Mouse (Mus musculus): Measurements from ENCODE around the gene Yipf4.

Yipf4 gene

DNA sequence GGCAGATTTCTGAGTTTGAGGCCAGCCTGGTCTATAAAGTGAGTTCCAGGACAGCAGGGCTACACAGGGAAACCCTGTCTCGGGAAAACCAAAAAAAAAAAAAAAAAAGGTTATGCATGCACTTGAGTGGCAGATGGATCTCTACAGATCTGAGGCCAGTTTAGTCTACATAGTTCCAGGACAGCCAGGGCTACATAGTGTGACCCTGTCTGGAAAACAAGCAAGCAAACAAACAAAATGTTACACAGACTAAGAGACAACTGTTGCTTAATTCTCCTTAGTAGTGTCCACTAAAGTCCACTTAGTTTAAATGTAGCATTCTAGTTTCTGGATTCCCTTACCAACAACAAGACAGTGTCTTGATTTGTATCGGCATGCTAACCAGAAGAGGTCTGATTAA lies 36.8 kb downstream of the Yipf4 start:
- no peak for DNase-seq (ENCODE audit: low spot score)

DNA sequence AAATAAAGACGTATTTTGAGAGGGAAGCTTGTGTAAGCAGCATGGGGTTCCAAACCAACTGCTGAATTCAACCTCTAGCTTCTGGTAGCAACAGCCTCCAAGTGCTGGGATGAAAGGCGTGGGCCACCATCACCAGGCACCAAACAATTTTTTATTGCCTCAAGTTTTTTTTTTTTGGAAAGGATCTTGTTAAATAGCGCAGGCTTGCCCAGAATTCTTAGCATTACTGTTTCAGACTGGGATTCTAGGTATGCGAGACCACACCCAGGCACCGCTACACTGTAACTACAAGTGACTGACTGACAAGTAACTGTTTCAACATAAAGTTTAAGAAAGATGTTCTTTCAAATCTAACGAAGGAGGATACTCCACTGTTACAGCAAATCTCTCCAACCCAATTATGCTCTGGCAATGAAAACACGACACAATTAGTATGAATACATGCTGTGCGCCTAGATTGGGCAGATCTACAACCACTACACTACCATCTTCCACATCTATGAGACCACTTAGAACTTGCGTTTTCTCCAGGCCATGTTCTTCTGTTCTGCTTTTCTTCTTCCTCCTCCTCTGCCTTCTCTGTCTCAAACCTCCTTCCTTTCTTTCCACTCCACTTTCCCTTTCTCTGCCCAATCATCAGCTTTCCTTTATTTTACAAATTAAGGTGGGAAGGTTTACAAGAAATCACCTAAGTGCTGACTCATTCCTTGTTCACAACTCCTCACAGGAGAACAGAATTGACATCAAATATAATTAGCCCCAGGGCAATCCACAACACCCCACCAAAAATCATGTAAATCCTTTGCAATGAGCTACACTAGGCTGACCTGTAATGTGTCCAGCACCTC lies 37.7 kb downstream of the Yipf4 start:
- DNase-seq (ENCODE audit: low spot score) = no peak

DNA sequence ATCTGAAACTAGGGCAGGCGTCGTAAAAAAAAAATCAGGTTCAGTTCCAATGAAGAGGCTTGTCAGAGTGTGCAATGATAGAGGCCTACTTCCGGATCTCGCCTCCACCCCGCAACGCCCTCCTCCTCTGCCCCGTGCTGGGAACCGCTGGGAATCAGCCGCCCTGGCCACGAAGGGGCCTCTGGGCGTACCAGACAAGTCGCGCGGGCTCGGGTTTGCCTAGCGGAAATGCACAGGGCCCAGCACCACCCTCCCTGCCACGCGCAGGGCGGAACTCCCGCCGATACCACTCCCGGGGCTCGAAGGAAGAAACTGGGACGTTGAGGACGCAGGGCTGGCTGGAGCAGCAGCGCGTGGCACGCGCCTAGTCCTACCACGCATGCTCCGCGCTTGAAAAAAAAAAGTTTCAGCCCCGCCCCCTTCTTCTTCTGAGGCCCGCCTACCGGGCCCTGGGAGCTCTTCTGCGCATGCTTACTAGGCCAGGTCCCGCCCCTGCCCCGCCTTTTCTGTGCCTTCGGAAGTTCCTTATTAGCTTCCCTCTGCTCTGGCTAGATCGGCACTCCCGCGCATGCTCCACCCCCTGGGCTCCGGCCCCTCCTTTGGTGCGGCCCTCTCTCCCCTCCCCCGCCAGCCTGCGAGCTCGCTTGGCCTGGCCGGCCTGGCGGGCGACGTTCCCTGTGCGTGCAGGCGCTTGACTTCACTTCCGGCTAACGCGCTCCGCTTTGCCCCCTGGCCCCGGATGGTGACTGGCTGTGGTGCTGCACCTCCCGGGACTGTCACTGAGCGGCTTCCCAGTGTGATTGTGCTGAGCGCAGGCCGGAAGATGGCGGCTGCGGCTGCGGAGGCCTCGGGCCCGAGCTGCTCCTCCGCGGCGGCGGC lies 38.7 kb downstream of the Yipf4 start, which contains the start of gene Birc6:
Gene Birc6 (plus strand): TSS at position 567 of the 879 bp plus-strand sequence.
- DNase-seq (ENCODE audit: low spot score) = peak; percentile 99

DNA sequence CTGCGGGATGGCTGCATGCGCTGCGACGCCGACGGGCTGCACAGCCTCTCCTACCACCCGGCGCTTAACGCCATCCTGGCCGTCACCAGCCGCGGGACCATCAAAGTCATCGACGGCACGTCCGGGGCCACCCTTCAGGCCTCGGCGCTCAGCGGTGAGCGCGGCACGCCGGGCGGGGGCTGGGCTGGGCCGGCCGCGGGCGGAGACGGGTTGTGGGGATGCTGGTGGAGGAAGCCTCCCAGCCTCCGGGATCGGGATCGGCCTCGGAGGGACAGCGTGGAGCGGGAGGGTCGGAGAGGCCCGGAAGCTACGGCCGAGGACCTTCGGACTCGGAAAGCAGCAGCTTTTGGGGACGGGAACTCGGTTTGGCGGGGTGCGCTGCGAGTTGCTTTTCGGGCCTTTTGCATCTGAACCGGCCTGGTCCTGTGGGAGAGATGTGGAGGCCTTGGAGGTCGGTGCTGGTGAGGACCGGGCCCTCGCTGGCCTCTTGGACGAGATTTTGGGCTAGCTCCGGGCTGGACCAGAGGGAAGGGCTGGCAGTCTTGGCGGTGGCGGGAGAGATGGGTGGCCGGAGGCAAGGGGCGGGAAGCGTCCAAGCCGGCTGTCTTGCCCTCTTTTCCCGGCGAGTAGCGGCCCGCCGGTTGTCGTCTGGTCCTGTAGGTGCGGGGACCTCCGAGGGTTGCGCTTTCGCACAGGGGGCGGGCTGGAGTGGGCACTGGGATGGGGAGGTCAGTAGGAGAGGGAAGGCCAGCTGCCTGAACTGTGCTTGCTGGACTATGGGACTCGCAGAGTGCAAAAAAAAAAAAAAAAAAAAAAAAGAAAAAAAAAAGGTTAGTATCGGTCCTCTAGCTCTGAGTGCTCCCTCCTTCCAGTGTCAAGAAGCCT lies 39.6 kb downstream of the Yipf4 start:
- DNase-seq (ENCODE audit: low spot score) = peak; percentile 66

DNA sequence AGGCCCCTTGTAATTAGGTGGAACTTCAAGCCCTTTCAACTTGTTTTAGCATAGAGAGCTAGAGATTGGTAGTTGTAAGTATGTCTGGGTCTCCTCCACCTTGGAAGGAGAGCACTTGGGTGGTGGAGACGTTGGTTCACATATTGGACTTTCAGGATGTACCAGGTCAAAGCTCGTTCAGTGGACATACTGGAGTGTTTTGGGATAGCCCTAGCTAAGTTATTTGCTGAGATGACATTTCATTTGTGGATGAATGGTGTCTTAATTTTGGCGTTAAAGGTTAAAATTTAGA lies 40.2 kb downstream of the Yipf4 start:
- no peak for DNase-seq (ENCODE audit: low spot score)

DNA sequence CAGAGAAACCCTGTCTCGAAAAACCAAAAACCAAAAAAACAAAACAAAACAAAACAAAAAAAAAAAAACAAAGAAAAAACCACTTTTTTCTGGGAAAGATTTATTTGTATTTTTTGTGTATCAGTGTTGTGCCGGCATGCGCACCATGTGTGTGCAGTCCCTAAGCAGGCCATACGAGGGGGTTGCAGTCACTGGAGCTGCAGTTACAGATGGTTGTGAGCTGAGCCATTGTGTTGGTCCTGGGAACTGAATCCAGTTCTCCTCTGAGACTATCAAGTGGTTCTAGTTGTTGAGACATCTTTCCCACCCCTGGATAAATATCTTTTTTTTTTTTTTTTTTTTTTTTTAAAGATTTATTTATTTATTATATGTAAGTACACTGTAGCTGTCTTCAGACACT lies 45.7 kb downstream of the Yipf4 start:
- no peak for DNase-seq (ENCODE audit: low spot score)

DNA sequence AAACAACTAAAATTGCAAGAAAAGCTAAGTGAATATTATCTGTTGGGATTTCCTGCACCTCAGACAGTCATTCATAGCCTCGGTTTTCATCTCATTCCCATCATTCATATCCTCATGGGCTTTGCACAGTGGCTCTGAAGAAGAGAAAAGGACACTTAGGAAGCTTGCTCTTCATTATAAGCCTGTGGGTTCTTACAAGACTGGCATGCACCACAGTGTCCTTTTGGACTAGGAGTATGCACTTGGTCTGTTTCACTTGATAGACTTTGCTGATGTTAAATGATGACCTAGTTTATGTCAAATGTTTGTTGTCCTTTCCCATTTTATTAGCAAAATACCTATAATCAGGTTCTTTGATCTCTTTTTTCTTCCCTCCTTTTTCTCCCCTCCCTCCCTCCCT lies 48.2 kb downstream of the Yipf4 start:
- no peak for DNase-seq (ENCODE audit: low spot score)

DNA sequence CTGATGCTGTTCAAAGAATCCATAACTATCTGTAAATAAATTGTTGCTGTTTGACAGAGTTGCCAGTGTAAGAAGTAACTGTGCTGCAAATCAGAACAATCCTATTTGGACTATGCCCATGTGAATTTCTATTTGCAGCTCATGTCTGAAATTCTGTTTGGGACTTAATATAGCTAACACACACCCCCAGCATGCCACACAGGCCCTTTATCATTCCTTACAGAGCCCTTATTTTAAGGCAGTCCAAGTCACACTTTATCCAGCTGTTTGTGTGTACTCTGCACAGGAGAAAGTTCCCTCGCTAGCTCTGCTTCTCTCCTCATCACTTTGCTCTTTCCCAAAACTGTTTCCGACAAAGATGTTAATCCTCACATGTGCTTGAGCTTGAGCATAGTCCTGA lies 54.3 kb downstream of the Yipf4 start:
- DNase-seq (ENCODE audit: low spot score) = no peak

Measured in testis, postnatal 10 days (tissue).